Mouse (Mus musculus): ENCODE results near the gene Map3k3. TPM values are rescaled to one million over a fixed set of nuclear protein-coding genes. Genes with fewer than 3 reads are reported as not detected.

Map3k3 gene
- total and polyA plus RNA-seq, 3 experiments: 28.8 to 34.1 (median 32.3) TPM

DNA sequence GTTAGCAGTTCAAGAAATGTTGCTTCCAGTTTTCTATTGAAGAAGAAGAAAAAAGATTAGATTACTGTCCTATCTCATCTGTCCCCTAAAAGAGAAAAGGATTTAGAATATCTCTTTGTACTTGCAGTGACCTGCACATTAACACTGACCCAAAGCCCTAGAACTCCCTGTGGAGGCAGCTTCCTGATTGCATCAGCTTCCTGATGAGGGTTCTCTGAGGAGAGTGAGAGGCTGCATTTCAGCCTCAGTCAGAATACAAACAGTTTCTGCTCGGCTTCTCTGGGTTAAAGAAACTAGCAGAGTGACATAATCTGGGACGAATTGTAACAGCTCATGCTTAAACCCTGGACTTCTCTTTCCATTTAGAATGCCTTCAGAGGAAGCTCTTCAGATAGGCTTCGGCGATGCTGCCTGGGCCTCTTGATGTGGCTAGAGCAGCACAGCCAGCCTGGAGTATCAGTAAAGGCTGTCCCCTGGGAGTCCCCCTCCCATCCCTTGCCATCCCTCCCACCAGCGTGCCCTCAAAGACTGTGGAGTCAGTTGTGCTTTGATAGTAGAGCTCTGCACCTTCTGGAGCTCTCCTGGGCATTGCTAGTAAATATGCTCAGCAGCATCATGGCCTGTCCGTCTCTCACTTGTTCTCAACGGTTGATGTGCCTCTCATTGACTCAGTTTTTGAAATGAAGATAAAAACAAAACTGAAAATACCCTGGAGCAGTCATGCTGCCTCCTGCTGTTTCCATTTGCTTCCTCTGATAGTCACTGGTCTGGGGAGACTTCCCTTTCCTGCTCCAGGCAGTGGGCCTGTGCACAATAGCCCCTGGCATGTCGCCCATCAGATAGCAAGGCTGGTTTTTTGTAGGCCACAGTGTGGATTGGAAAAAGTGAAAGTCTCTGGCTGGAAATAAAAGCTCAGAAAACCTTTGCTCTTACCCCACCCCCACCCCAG lies 50.4 kb downstream of the Map3k3 start (continued):
- TF ChIP-seq MYC (IDR thresholded peaks at IDR 0.05; ENCODE audit: low read depth, low read length) (peak; percentile 46; the same call in 1 of the 2 replicates), CHD2 (IDR thresholded peaks at IDR 0.05; ENCODE audit: low read length) (peak; percentile 65; the same call in 1 of the 2 replicates), POLR2AphosphoS2 (IDR thresholded peaks at IDR 0.05; ENCODE audit: low read depth, low read length) (no peak), NELFE (IDR thresholded peaks at IDR 0.05; ENCODE audit: low read depth, low read length) (peak; percentile 41)

DNA sequence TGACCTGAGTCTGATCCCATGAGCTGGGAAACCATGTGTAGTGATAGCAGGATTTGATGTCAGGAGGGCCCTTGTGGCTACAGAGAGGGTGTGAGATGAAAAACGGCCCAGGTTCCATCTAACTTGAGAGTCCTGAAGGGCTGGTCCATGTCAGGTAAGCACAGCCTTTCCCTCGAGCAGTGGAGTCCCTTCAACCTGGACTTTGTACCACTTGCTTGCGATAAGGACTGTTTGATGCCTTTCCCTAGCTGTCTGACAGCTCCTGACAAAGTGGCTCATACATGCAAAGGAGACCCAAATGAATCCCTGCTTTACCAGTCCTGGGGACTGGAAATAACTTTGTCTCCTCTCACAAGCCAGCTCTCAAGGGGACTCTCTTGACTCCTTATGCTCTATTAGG lies 66.8 kb downstream of the Map3k3 start:
- Histone ChIP-seq H3K79me2 (replicated peaks; ENCODE audit: control insufficient read depth, extremely low read depth, insufficient read depth, poor library complexity, severe bottlenecking) (no peaks in the 10 kb centered on the region), H3K9ac (ENCODE audit: insufficient read depth, low read depth) (no peak overlapping the region), H3K27ac (ENCODE audit: insufficient read depth, low read depth) (no peak overlapping the region), H3K4me1 (ENCODE audit: control insufficient read depth in 1 of 2, insufficient read depth in 2 of 2) (peaks cover 7 to 25% of the 10 kb centered on the region in 2 experiments), H3K4me2 (ENCODE audit: insufficient read depth, low read depth, poor library complexity, severe bottlenecking) (no peak overlapping the region), H3K36me3 (replicated peaks in 1 of 2; ENCODE audit: control insufficient read depth in 1 of 2, insufficient read depth in 1 of 2, low read length in 1 of 2) (peaks cover 69 to 92% of the 10 kb centered on the region in 2 experiments), H3K9me3 (replicated peaks; ENCODE audit: low read length) (no peaks in the 10 kb centered on the region), H3K4me3 (replicated peaks in 1 of 3; ENCODE audit: low read depth in 2 of 3, low read length in 2 of 3, poor library complexity in 1 of 3) (no peak overlapping the region), H3K27me3 (replicated peaks) (no peaks in the 10 kb centered on the region)
- dilution Hi-C loops (cut with MboI; ENCODE audit: extremely low pct_ligation_motif_present, extremely low pct_unique_long_range_greater_than_20kb, low sequenced_read_pairs) (no loop called here), in situ Hi-C loops (cut with MboI; ENCODE audit: low pct_ligation_motif_present, low pct_unique_long_range_greater_than_20kb, low sequenced_read_pairs) (no loop called here)
- TF ChIP-seq TBP (conservative IDR thresholded peaks at IDR 0.05; ENCODE audit: low read depth, low read length): no peak
- no peak for TF ChIP-seq MAZ (IDR thresholded peaks at IDR 0.05; ENCODE audit: low read depth, low read length)
- TF ChIP-seq MYC (IDR thresholded peaks at IDR 0.05; ENCODE audit: low read depth, low read length): no peak
- TF ChIP-seq RCOR1 (conservative IDR thresholded peaks at IDR 0.05; ENCODE audit: low read depth, low read length): no peak
- TF ChIP-seq ETS1 (conservative IDR thresholded peaks at IDR 0.05; ENCODE audit: low read depth, low read length): no peak
- TF ChIP-seq BHLHE40 (IDR thresholded peaks at IDR 0.05; ENCODE audit: low read depth, low read length): no peak
- TF ChIP-seq NELFE (IDR thresholded peaks at IDR 0.05; ENCODE audit: low read depth, low read length): no peak
- no peak for TF ChIP-seq USF1 (IDR thresholded peaks at IDR 0.05; ENCODE audit: low read depth, low read length)
- no peak for TF ChIP-seq UBTF (IDR thresholded peaks at IDR 0.05; ENCODE audit: low read depth, low read length)
- no peak for TF ChIP-seq ZMIZ1 (IDR thresholded peaks at IDR 0.05; ENCODE audit: low read depth, low read length)
- no peak for TF ChIP-seq SMC3 (IDR thresholded peaks at IDR 0.05; ENCODE audit: low read depth, low read length)
- TF ChIP-seq CHD1 (IDR thresholded peaks at IDR 0.05; ENCODE audit: low read depth, low read length): no peak
- TF ChIP-seq MXI1 (IDR thresholded peaks at IDR 0.05; ENCODE audit: low read depth, low read length): no peak
- TF ChIP-seq SIN3A (IDR thresholded peaks at IDR 0.05; ENCODE audit: low read length): no peak
- no peak for TF ChIP-seq CHD2 (IDR thresholded peaks at IDR 0.05; ENCODE audit: low read length)
- no peak for DNase-seq (ENCODE audit: extremely low read depth)

DNA sequence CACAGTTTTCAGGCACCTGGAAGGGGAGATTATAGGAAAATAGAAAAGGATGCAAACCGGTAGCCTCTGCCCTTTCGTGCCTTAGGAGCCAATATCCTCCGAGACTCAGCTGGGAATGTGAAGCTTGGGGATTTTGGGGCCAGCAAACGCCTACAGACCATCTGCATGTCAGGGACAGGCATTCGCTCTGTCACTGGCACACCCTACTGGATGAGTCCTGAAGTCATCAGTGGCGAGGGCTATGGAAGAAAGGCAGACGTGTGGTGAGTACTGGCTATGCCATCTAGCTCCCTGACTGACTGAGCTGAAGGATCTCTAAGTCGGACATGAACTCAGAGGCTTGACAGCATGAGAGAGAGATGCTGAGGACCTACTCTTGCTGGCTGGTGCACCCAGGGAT lies 67.7 kb downstream of the Map3k3 start:
- Histone ChIP-seq H3K4me1 (ENCODE audit: control insufficient read depth in 1 of 2, insufficient read depth in 2 of 2) (peaks cover 16 to 34% of the 10 kb centered on the region in 2 experiments), H3K4me2 (ENCODE audit: insufficient read depth, low read depth, poor library complexity, severe bottlenecking) (no peak overlapping the region), H3K27me3 (replicated peaks) (no peaks in the 10 kb centered on the region), H3K4me3 (replicated peaks in 1 of 3; ENCODE audit: low read depth in 2 of 3, low read length in 2 of 3, poor library complexity in 1 of 3) (no peak overlapping the region), H3K79me2 (replicated peaks; ENCODE audit: control insufficient read depth, extremely low read depth, insufficient read depth, poor library complexity, severe bottlenecking) (peaks cover 8% of the 10 kb centered on the region), H3K36me3 (replicated peaks in 1 of 2; ENCODE audit: control insufficient read depth in 1 of 2, insufficient read depth in 1 of 2, low read length in 1 of 2) (peaks cover 79 to 98% of the 10 kb centered on the region in 2 experiments), H3K9me3 (replicated peaks; ENCODE audit: low read length) (no peaks in the 10 kb centered on the region), H3K9ac (ENCODE audit: insufficient read depth, low read depth) (no peak overlapping the region), H3K27ac (ENCODE audit: insufficient read depth, low read depth) (no peak overlapping the region)
- dilution Hi-C loops (cut with MboI; ENCODE audit: extremely low pct_ligation_motif_present, extremely low pct_unique_long_range_greater_than_20kb, low sequenced_read_pairs): no loop called here
- DNase-seq (ENCODE audit: extremely low read depth): no peak
- in situ Hi-C loops (cut with MboI; ENCODE audit: low pct_ligation_motif_present, low pct_unique_long_range_greater_than_20kb, low sequenced_read_pairs): no loop called here
- TF ChIP-seq MAX (IDR thresholded peaks at IDR 0.05; ENCODE audit: low read length) (no peak), IRF4 (IDR thresholded peaks at IDR 0.05; ENCODE audit: low read depth, low read length) (no peak), JUN (IDR thresholded peaks at IDR 0.05; ENCODE audit: insufficient read depth, low read depth, low read length) (no peak), POLR2AphosphoS2 (IDR thresholded peaks at IDR 0.05; ENCODE audit: low read depth, low read length) (no peak), MAZ (IDR thresholded peaks at IDR 0.05; ENCODE audit: low read depth, low read length) (no peak), SMC3 (IDR thresholded peaks at IDR 0.05; ENCODE audit: low read depth, low read length) (peak; percentile 7; the same call in 1 of the 2 replicates), JUND (conservative IDR thresholded peaks at IDR 0.05; ENCODE audit: low read depth, low read length) (no peak), MEF2A (IDR thresholded peaks at IDR 0.05; ENCODE audit: borderline replicate concordance, low read depth, low read length) (no peak), ETS1 (conservative IDR thresholded peaks at IDR 0.05; ENCODE audit: low read depth, low read length) (no peak), ELF1 (IDR thresholded peaks at IDR 0.05; ENCODE audit: low read depth, low read length) (no peak), USF2 (conservative IDR thresholded peaks at IDR 0.05; ENCODE audit: low read depth, low read length) (no peak), CTCF (conservative IDR thresholded peaks at IDR 0.05 in 1 of 2, IDR thresholded peaks at IDR 0.05 in 1 of 2; ENCODE audit: low read depth in 2 of 2, low read length in 2 of 2) (peak in 1 of 2 experiments; percentile 30; a peak in 2 of 4 replicates), RAD21 (IDR thresholded peaks at IDR 0.05; ENCODE audit: low read depth, low read length) (peak; percentile 13), USF1 (IDR thresholded peaks at IDR 0.05; ENCODE audit: low read depth, low read length) (no peak), ZMIZ1 (IDR thresholded peaks at IDR 0.05; ENCODE audit: low read depth, low read length) (no peak), E2F4 (IDR thresholded peaks at IDR 0.05; ENCODE audit: insufficient replicate concordance, low read depth, low read length) (no peak), MYC (IDR thresholded peaks at IDR 0.05; ENCODE audit: low read depth, low read length) (no peak)
